Mouse (Mus musculus) cortical plate, adult 2 months (tissue): ENCODE results near the gene Pax5.

Experiments used
- CTCF ChIP-seq: fragments of 200-500 bp; IDR thresholded peaks from 2 replicates; pipeline ENCODE4 v1.5.1; 2011; ENCODE audit warnings: mild to moderate bottlenecking, control low read depth, low read length; ENCODE audit not compliant: insufficient read depth; ENCODE audit errors: extremely low read depth
- POLR2A ChIP-seq: fragments of 200-500 bp; IDR thresholded peaks from 2 replicates; pipeline ENCODE4 v1.6.1; 2011; ENCODE audit warnings: mild to moderate bottlenecking, low read length, control low read depth; ENCODE audit not compliant: insufficient read depth; ENCODE audit errors: extremely low read depth

GRCm38 (mm10) chr4:44705967-44706366, 4.3 kb downstream of the Pax5 start:
- TF ChIP-seq CTCF, result no peak
- TF ChIP-seq POLR2A, result no peak
